Mouse (Mus musculus) thymus, adult 2 months (tissue): ENCODE measurements around the gene Myh11.

Source experiments
- CTCF ChIP-seq: fragments of 200-500 bp; IDR thresholded peaks from 2 replicates; pipeline ENCODE4 v1.5.1; 2012; ENCODE audit warnings: mild to moderate bottlenecking, control low read depth, low read length, moderate library complexity, borderline replicate concordance; ENCODE audit not compliant: control insufficient read depth, poor library complexity, insufficient read depth; ENCODE audit errors: extremely low read depth
- POLR2A ChIP-seq: fragments of 200-500 bp; IDR thresholded peaks from 2 replicates; pipeline ENCODE4 v1.6.1; 2012; ENCODE audit warnings: mild to moderate bottlenecking, low read length, control low read depth, moderate library complexity; ENCODE audit not compliant: control insufficient read depth, poor library complexity, insufficient read depth; ENCODE audit errors: extremely low read depth

DNA sequence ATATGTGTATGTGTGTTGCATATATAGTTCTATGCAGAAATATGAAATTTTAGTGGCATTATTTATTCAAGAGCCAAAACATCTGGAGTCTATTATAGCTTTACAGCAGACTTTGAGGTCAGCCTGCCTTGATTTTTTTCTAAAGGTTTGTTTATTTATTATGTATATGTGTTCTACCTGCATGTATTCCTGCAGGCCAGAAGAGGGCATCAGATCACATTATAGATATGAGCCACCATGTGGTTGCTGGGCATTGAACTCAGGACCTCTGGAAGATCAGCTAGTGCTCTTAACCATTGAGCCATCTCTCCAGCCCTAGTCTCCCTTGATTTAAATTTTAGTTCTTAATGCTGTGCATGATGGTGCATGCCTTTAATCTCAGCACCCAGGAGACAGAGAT is 143.5 kb downstream of the Myh11 start:
- TF ChIP-seq CTCF: no peak
- no peak for TF ChIP-seq POLR2A
